Mouse (Mus musculus): ENCODE data around the gene Stx19. TPM values are rescaled to one million over a fixed set of nuclear protein-coding genes. Genes with fewer than 3 reads are reported as not detected.

The Stx19 gene
- polyA plus RNA-seq, 1 experiment from 2014 or later: 0.29 TPM

Small RNA genes within 50 kb of the gene (microRNA-seq; reads per million reads assigned to microRNA genes)
- gene Gm25986 (ENCODE audit: insufficient number of aligned reads): not detected

Other genes starting within 250 kb of the Stx19 start
- gene Nsun3, start 27.9 kb upstream of the Stx19 start, polyA plus RNA-seq (2014; fragmentation: Nextera tagmentation; extraction: Ambion mirVana): 11.1 and 12.2 TPM in 2 replicates
- 14.3 and 15.8 TPM in 2 replicates for gene Arl13b, start 32.4 kb downstream of the Stx19 start, polyA plus RNA-seq (2014; fragmentation: Nextera tagmentation; extraction: Ambion mirVana)
- 14.9 and 17.0 TPM in 2 replicates for gene Pros1, start 39.6 kb downstream of the Stx19 start, polyA plus RNA-seq (2014; fragmentation: Nextera tagmentation; extraction: Ambion mirVana)

All from forebrain, embryonic 11.5 days (tissue).